ENCODE assay signal across 12 mouse cellular contexts in the genomic region with DNA sequence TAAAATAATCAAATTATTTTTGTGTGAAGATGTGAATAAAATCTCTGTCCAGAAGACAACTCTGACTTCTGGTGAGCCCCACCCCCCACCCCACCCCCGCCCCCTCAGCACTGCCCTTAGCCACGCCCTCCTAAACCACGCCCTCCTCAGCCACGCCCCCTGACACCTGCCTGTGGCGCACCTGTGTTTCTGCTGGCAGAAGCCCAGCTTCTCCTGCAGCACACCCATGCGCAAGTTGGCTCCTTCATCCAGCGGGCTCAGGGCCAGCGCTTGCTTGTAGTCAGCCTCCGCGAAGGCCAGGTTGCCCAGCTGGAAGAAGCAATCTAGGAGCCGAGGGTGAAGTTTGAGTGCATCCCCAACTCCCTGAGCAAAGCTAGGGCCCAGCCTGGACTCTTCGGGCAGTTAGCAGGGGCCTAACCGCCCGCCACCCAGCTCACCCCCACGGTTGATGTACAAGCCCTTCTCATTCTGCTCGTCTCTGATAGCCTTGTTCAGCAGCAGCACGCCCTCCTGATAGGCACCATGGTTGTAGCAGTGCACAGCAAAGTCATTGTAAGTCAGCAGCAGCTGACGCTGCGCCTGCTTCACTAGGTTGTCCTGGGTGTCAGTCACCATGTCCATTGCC. TPM values are rescaled to one million over a fixed set of nuclear protein-coding genes. Genes with fewer than 3 reads are reported as not detected.
DNase-seq lines count a peak whose midpoint lies in the region; ATAC-seq and TF ChIP-seq lines count a peak whose summit lies in the region.
"Had no signal": no experiment of that assay in that cellular context is flagged by ENCODE, and none has a peak within 500 bp of the region (broad histone marks: within the 10 kb centered on the region; RNA-seq: fewer than 3 reads in every experiment).

No protein-coding gene starts in this region.

- H3K9ac ChIP-seq in kidney, embryonic 16.5 days (replicated peaks; ENCODE audit: low read length) = no peak overlapping the region
- H3K9ac ChIP-seq in MEL (ENCODE audit: control insufficient read depth, low read depth, low read length, poor library complexity, severe bottlenecking) = no peak overlapping the region
- no peak overlapping the region for H3K9ac ChIP-seq in intestine, postnatal 0 days (ENCODE audit: low read depth, low read length)
- H3K9ac ChIP-seq in lung, embryonic 14.5 days = no peak overlapping the region
- H3K9ac ChIP-seq in forebrain, embryonic 13.5 days = no peak overlapping the region

- TF ChIP-seq RAD21 in MEL (IDR thresholded peaks at IDR 0.05; ENCODE audit: low read depth, low read length) = no peak

- no peak for TF ChIP-seq CTCF in MEL (IDR thresholded peaks at IDR 0.05 in 2 of 3, conservative IDR thresholded peaks at IDR 0.05 in 1 of 3; ENCODE audit: control insufficient read depth in 1 of 3, insufficient read depth in 1 of 3, low read depth in 2 of 3, low read length in 3 of 3, poor library complexity in 1 of 3, severe bottlenecking in 1 of 3)
- no peak for TF ChIP-seq CTCF in intestine, postnatal 0 days (IDR thresholded peaks at IDR 0.05; ENCODE audit: low read depth)
- TF ChIP-seq CTCF in lung, embryonic 14.5 days (IDR thresholded peaks at IDR 0.05; ENCODE audit: low read depth) = no peak

- no peak overlapping the region for H3K27ac ChIP-seq in kidney, embryonic 16.5 days (ENCODE audit: low read length)
- H3K27ac ChIP-seq in MEL (ENCODE audit: control insufficient read depth, low read depth, low read length) = no peak overlapping the region
- no peak overlapping the region for H3K27ac ChIP-seq in intestine, postnatal 0 days (ENCODE audit: low read depth, low read length)
- H3K27ac ChIP-seq in lung, embryonic 14.5 days (ENCODE audit: low read depth) = no peak overlapping the region
- no peak overlapping the region for H3K27ac ChIP-seq in forebrain, embryonic 13.5 days

- no peaks in the 10 kb centered on the region for H3K9me3 ChIP-seq in kidney, embryonic 16.5 days (ENCODE audit: low read length)
- H3K9me3 ChIP-seq in MEL (replicated peaks; ENCODE audit: insufficient read depth, low read length) = no peaks in the 10 kb centered on the region
- H3K9me3 ChIP-seq in intestine, postnatal 0 days (ENCODE audit: control insufficient read depth) = no peaks in the 10 kb centered on the region
- no peaks in the 10 kb centered on the region for H3K9me3 ChIP-seq in lung, embryonic 14.5 days (ENCODE audit: low read depth, low read length)
- no peaks in the 10 kb centered on the region for H3K9me3 ChIP-seq in forebrain, embryonic 13.5 days (replicated peaks)

- ATAC-seq in kidney, embryonic 16.5 days (ENCODE audit: low FRiP score, low TSS enrichment) = no peak
- peak; percentile 31; the same call in 1 of the 2 replicates for ATAC-seq in intestine, postnatal 0 days
- no peak for ATAC-seq in lung, embryonic 14.5 days (ENCODE audit: insufficient read depth)
- no peak for ATAC-seq in forebrain, embryonic 13.5 days
- ATAC-seq: forebrain, embryonic 14.5 days had no signal

- no peak overlapping the region for H3K4me2 ChIP-seq in kidney, embryonic 16.5 days (replicated peaks; ENCODE audit: low read depth, low read length)
- H3K4me2 ChIP-seq in intestine, postnatal 0 days (replicated peaks; ENCODE audit: low read depth) = no peak overlapping the region
- no peak overlapping the region for H3K4me2 ChIP-seq in lung, embryonic 14.5 days
- H3K4me2 ChIP-seq in forebrain, embryonic 13.5 days = no peak overlapping the region

- peak; percentile 67 for DNase-seq in kidney, adult 18-20 months
- DNase-seq in MEL (ENCODE audit: low read depth, low spot score) = peak; percentile 30
- peak; percentile 63 for DNase-seq in lung, embryonic 14.5 days
- no peak for DNase-seq in c-Kit-positive CD71-positive TER-119-positive erythroid progenitor cells, embryonic 14.5 days (ENCODE audit: low spot score)
- no peak for DNase-seq in left cerebral cortex, adult 18-20 months (ENCODE audit: low spot score in 2 of 2)

- peaks cover 5% of the 10 kb centered on the region; the same call in 1 of the 2 replicates for H3K4me1 ChIP-seq in kidney, embryonic 16.5 days (ENCODE audit: insufficient read depth, low read length)
- peaks cover 2 to 8% of the 10 kb centered on the region in 2 experiments; a peak in 2 of 4 replicates for H3K4me1 ChIP-seq in MEL (ENCODE audit: control insufficient read depth in 1 of 2, insufficient read depth in 2 of 2, low read length in 2 of 2)
- H3K4me1 ChIP-seq in intestine, postnatal 0 days (replicated peaks; ENCODE audit: control insufficient read depth, insufficient read depth, low read length) = no peaks in the 10 kb centered on the region; the same call in 1 of the 2 replicates
- H3K4me1 ChIP-seq in lung, embryonic 14.5 days (ENCODE audit: insufficient read depth) = no peaks in the 10 kb centered on the region
- H3K4me1 ChIP-seq in forebrain, embryonic 13.5 days = no peaks in the 10 kb centered on the region

- TF ChIP-seq EP300 in MEL (IDR thresholded peaks at IDR 0.05; ENCODE audit: low read depth in 1 of 2, low read length in 2 of 2) = no peak

- no peaks in the 10 kb centered on the region for H3K27me3 ChIP-seq in kidney, embryonic 16.5 days (ENCODE audit: insufficient read depth, low read length)
- H3K27me3 ChIP-seq in MEL (ENCODE audit: control insufficient read depth in 1 of 2, insufficient read depth in 2 of 2, low read length in 2 of 2) = no peaks in the 10 kb centered on the region
- H3K27me3 ChIP-seq in intestine, postnatal 0 days (replicated peaks; ENCODE audit: control insufficient read depth, insufficient read depth, low read length) = no peaks in the 10 kb centered on the region
- H3K27me3 ChIP-seq in lung, embryonic 14.5 days (ENCODE audit: insufficient read depth, low read length) = no peaks in the 10 kb centered on the region
- H3K27me3 ChIP-seq in forebrain, embryonic 13.5 days = no peaks in the 10 kb centered on the region

- H3K36me3 ChIP-seq in kidney, embryonic 16.5 days (ENCODE audit: insufficient read depth, low read length) = no peaks in the 10 kb centered on the region
- no peaks in the 10 kb centered on the region for H3K36me3 ChIP-seq in MEL (ENCODE audit: control insufficient read depth in 1 of 2, insufficient read depth in 2 of 2, low read length in 2 of 2)
- no peaks in the 10 kb centered on the region for H3K36me3 ChIP-seq in intestine, postnatal 0 days (ENCODE audit: control insufficient read depth, insufficient read depth)
- H3K36me3 ChIP-seq in lung, embryonic 14.5 days (ENCODE audit: insufficient read depth) = no peaks in the 10 kb centered on the region
- 0 out of 2 replicates have a peak, but pooled peaks cover under 1% of the 10 kb centered on the region for H3K36me3 ChIP-seq in forebrain, embryonic 13.5 days (ENCODE audit: poor library complexity, severe bottlenecking)

- H3K4me3 ChIP-seq in kidney, embryonic 16.5 days (ENCODE audit: low read length) = no peak overlapping the region
- H3K4me3 ChIP-seq in MEL (ENCODE audit: control insufficient read depth in 1 of 2, insufficient read depth in 1 of 2, low read depth in 2 of 2, low read length in 2 of 2) = no peak overlapping the region
- no peak overlapping the region for H3K4me3 ChIP-seq in intestine, postnatal 0 days (ENCODE audit: low read depth, low read length)
- H3K4me3 ChIP-seq in lung, embryonic 14.5 days (ENCODE audit: low read depth, low read length) = no peak overlapping the region
- H3K4me3 ChIP-seq in forebrain, embryonic 13.5 days = no peak overlapping the region
- H3K4me3 ChIP-seq: myocyte had no signal

- H3K79me2 ChIP-seq in MEL (ENCODE audit: control insufficient read depth, insufficient read depth, low read length, poor library complexity) = no peaks in the 10 kb centered on the region

- TF ChIP-seq POLR2A in MEL (IDR thresholded peaks at IDR 0.05; ENCODE audit: control insufficient read depth in 1 of 2, insufficient read depth in 1 of 2, low read depth in 1 of 2, low read length in 2 of 2, poor library complexity in 1 of 2) = no peak

- WGBS in kidney, embryonic 16.5 days = 56% methylated on average over 19 of the region's 19 CpGs
- WGBS in intestine, postnatal 0 days = 45% methylated on average over 19 of the region's 19 CpGs
- WGBS in lung, embryonic 14.5 days = 46% methylated on average over 19 of the region's 19 CpGs
- 59% methylated on average over 19 of the region's 19 CpGs for WGBS in forebrain, embryonic 13.5 days

RNA-seq across cellular contexts. Expression of gene Ttc16, which starts 6.7 kb away (rescaled TPM):
- 0.21 and 0.29 TPM in 2 replicates for polyA plus RNA-seq in kidney, embryonic 16.5 days (2015; fragmentation: Nextera tagmentation; extraction: Ambion mirVana)
- total RNA-seq in MEL (2012; rRNA removed) = 0.26 and 0.69 TPM in 2 replicates
- under 1 TPM in 1 of 2 experiments, not detected in 1; 0.35 TPM for polyA plus RNA-seq in MEL (2012; ENCODE audit: insufficient read depth in 1 of 2, insufficient read length in 2 of 2, low read depth in 1 of 2, low replicate concordance in 2 of 2, missing spikeins in 1 of 2)
- polyA plus RNA-seq in intestine, postnatal 0 days (2015; fragmentation: Nextera tagmentation; extraction: Ambion mirVana) = 0.04 and 0.09 TPM in 2 replicates
- polyA plus RNA-seq in lung, embryonic 14.5 days (2014; fragmentation: Nextera tagmentation; extraction: Ambion mirVana) = 0.15 and 0.33 TPM in 2 replicates
- 0.43 and 0.48 TPM in 2 replicates for polyA plus RNA-seq in forebrain, embryonic 13.5 days (2015; fragmentation: Nextera tagmentation; extraction: Ambion mirVana)
- 1 to 10 TPM in 1 of 2 experiments, under 1 TPM in 1; 0.88 to 1.0 TPM for total RNA-seq in left cerebral cortex, adult 18-20 months (2021)

RNA-seq across cellular contexts. Expression of gene Ptrh1, which starts 6.8 kb away (rescaled TPM):
- 6.1 and 6.8 TPM in 2 replicates for polyA plus RNA-seq in kidney, embryonic 16.5 days (2015; fragmentation: Nextera tagmentation; extraction: Ambion mirVana)
- total RNA-seq in MEL (2012; rRNA removed) = 18.0 and 27.9 TPM in 2 replicates
- polyA plus RNA-seq in MEL (2012; ENCODE audit: insufficient read depth in 1 of 2, insufficient read length in 2 of 2, low read depth in 1 of 2, low replicate concordance in 2 of 2, missing spikeins in 1 of 2) = 10 to 100 TPM in 1 of 2 experiments, not detected in 1; 12.3 TPM
- polyA plus RNA-seq in intestine, postnatal 0 days (2015; fragmentation: Nextera tagmentation; extraction: Ambion mirVana) = 8.4 and 10.5 TPM in 2 replicates
- 2.7 and 4.4 TPM in 2 replicates for polyA plus RNA-seq in lung, embryonic 14.5 days (2014; fragmentation: Nextera tagmentation; extraction: Ambion mirVana)
- 4.6 and 5.4 TPM in 2 replicates for polyA plus RNA-seq in forebrain, embryonic 13.5 days (2015; fragmentation: Nextera tagmentation; extraction: Ambion mirVana)
- 10 to 100 TPM in 1 of 2 experiments, 1 to 10 TPM in 1; 8.1 to 10.2 TPM for total RNA-seq in left cerebral cortex, adult 18-20 months (2021)

RNA-seq across cellular contexts. Expression of gene Tor2a, which starts 11.7 kb away (rescaled TPM):
- polyA plus RNA-seq in kidney, embryonic 16.5 days (2015; fragmentation: Nextera tagmentation; extraction: Ambion mirVana) = 79.3 and 82.9 TPM in 2 replicates
- total RNA-seq in MEL (2012; rRNA removed) = 46.6 and 54.7 TPM in 2 replicates
- polyA plus RNA-seq in MEL (2012; ENCODE audit: insufficient read depth in 1 of 2, insufficient read length in 2 of 2, low read depth in 1 of 2, low replicate concordance in 2 of 2, missing spikeins in 1 of 2) = 10 to 100 TPM in 1 of 2 experiments, not detected in 1; 62.2 TPM
- polyA plus RNA-seq in intestine, postnatal 0 days (2015; fragmentation: Nextera tagmentation; extraction: Ambion mirVana) = 59.2 and 60.4 TPM in 2 replicates
- 66.2 and 71.0 TPM in 2 replicates for polyA plus RNA-seq in lung, embryonic 14.5 days (2014; fragmentation: Nextera tagmentation; extraction: Ambion mirVana)
- polyA plus RNA-seq in forebrain, embryonic 13.5 days (2015; fragmentation: Nextera tagmentation; extraction: Ambion mirVana) = 55.8 and 62.2 TPM in 2 replicates
- 10 to 100 TPM; 28.7 to 34.3 TPM for total RNA-seq in left cerebral cortex, adult 18-20 months (2021)

RNA-seq across cellular contexts. Expression of gene Cfap157, which starts 15.5 kb away (rescaled TPM):
- polyA plus RNA-seq in kidney, embryonic 16.5 days (2015; fragmentation: Nextera tagmentation; extraction: Ambion mirVana) = 0.29 and 0.32 TPM in 2 replicates
- total RNA-seq in MEL (2012; rRNA removed) = 0.12 and 0.13 TPM in 2 replicates
- 1 to 10 TPM in 1 of 2 experiments, not detected in 1; 2.3 TPM for polyA plus RNA-seq in MEL (2012; ENCODE audit: insufficient read depth in 1 of 2, insufficient read length in 2 of 2, low read depth in 1 of 2, low replicate concordance in 2 of 2, missing spikeins in 1 of 2)
- 0.47 and 0.76 TPM in 2 replicates for polyA plus RNA-seq in intestine, postnatal 0 days (2015; fragmentation: Nextera tagmentation; extraction: Ambion mirVana)
- 0.11 and 0.33 TPM in 2 replicates for polyA plus RNA-seq in lung, embryonic 14.5 days (2014; fragmentation: Nextera tagmentation; extraction: Ambion mirVana)
- polyA plus RNA-seq in forebrain, embryonic 13.5 days (2015; fragmentation: Nextera tagmentation; extraction: Ambion mirVana) = 0.45 and 1.4 TPM in 2 replicates
- under 1 TPM; 0.28 to 0.33 TPM for total RNA-seq in left cerebral cortex, adult 18-20 months (2021)
- total RNA-seq: left cerebral cortex, postnatal 10 days had no signal
- polyA plus RNA-seq: spleen, adult 2 months had no signal

RNA-seq across cellular contexts. Expression of gene 6330409D20Rik, which starts 28.0 kb away (rescaled TPM):
- polyA plus RNA-seq in kidney, embryonic 16.5 days (2015; fragmentation: Nextera tagmentation; extraction: Ambion mirVana) = 0.16 TPM in 1 of 2 replicates, not detected in the other
- total RNA-seq in MEL (2012; rRNA removed) = not detected in 2 replicates
- not detected for polyA plus RNA-seq in MEL (2012; ENCODE audit: insufficient read depth in 1 of 2, insufficient read length in 2 of 2, low read depth in 1 of 2, low replicate concordance in 2 of 2, missing spikeins in 1 of 2)
- polyA plus RNA-seq in intestine, postnatal 0 days (2015; fragmentation: Nextera tagmentation; extraction: Ambion mirVana) = 0.18 TPM in 2 replicates
- 0.20 TPM in 1 of 2 replicates, not detected in the other for polyA plus RNA-seq in lung, embryonic 14.5 days (2014; fragmentation: Nextera tagmentation; extraction: Ambion mirVana)
- polyA plus RNA-seq in forebrain, embryonic 13.5 days (2015; fragmentation: Nextera tagmentation; extraction: Ambion mirVana) = 1.6 and 2.5 TPM in 2 replicates
- total RNA-seq in left cerebral cortex, adult 18-20 months (2021) = 1 to 10 TPM; 2.2 to 2.8 TPM
- polyA plus RNA-seq: myocyte had no signal

Comparison
In these comparisons a context has a peak if more than half of its experiments do, and no peak if none do; other contexts are left out.
1. DNase-seq: peak in kidney, adult 18-20 months (single experiment), MEL (single experiment) and lung, embryonic 14.5 days (single experiment); none in c-Kit-positive CD71-positive TER-119-positive erythroid progenitor cells, embryonic 14.5 days (single experiment) and left cerebral cortex, adult 18-20 months (0 of 2).